Mouse (Mus musculus): ENCODE measurements around the gene Auts2. TPM values are rescaled to one million over a fixed set of nuclear protein-coding genes. Genes with fewer than 3 reads are reported as not detected.

The Auts2 gene
- polyA plus RNA-seq, 1 experiment from 2014 or later, result 30.4 TPM

DNA sequence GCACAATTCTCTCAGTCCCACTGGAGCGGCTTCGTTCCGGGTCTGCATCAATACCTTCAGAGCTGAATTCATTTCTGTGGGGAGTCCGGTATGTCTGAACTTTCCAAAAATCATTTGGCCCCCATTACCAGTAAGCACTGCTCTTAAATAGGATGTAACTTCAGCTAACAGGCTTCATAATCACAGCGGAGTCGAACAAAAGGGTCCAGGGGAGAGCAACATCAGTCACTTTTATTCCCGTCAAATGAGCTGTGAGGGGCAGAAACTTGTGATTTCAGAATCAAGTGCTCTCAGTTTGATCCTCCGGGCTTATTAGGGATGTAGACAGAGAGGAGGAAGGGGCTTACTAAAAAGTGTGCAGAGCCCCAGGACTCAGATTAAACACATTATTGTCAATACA lies 629.6 kb downstream of the Auts2 start:
- no peak overlapping the region for H3K4me2 ChIP-seq (ENCODE audit: low read length)
- H3K36me3 ChIP-seq (ENCODE audit: control insufficient read depth, insufficient read depth, low read length), result no peaks in the 10 kb centered on the region
- 84% methylated on average over 8 of the region's 8 CpGs for WGBS
- H3K9ac ChIP-seq (ENCODE audit: low read length), result no peak overlapping the region
- H3K4me1 ChIP-seq (replicated peaks; ENCODE audit: control insufficient read depth, insufficient read depth, low read length), result no peaks in the 10 kb centered on the region
- H3K27ac ChIP-seq (ENCODE audit: low read depth), result no peak overlapping the region
- H3K27me3 ChIP-seq (replicated peaks; ENCODE audit: control insufficient read depth, insufficient read depth, low read length), result no peaks in the 10 kb centered on the region
- H3K9me3 ChIP-seq (ENCODE audit: control insufficient read depth, low read length), result no peaks in the 10 kb centered on the region
- ATAC-seq (replicated peaks; ENCODE audit: low FRiP score, low TSS enrichment, low read depth) (no peak), DNase-seq (ENCODE audit: low spot score) (peak; percentile 33)
- no peak overlapping the region for H3K4me3 ChIP-seq (ENCODE audit: low read depth, low read length)

DNA sequence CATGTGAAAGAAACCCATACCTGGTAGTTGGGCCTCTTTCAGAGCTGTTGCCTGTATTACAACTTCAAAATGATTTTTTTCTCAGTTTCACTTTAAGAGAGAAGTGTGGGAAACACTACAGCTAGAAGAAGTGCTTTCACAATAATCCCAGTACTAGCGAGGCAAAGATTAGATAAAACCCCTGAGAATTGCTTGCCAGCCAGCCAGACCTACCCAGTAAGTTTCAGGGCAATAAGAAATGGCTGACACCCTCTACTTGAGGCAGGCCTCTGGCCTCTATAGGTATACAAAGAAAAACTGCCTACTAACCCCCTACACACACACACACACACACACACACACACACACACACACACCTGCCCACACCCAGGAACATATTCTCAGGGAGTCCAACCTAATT lies 630.2 kb downstream of the Auts2 start:
- ATAC-seq (replicated peaks; ENCODE audit: low FRiP score, low TSS enrichment, low read depth), result no peak
- no peak overlapping the region for H3K4me2 ChIP-seq (ENCODE audit: low read length)
- WGBS, result 63% methylated on average over 1 of the region's 1 CpGs

DNA sequence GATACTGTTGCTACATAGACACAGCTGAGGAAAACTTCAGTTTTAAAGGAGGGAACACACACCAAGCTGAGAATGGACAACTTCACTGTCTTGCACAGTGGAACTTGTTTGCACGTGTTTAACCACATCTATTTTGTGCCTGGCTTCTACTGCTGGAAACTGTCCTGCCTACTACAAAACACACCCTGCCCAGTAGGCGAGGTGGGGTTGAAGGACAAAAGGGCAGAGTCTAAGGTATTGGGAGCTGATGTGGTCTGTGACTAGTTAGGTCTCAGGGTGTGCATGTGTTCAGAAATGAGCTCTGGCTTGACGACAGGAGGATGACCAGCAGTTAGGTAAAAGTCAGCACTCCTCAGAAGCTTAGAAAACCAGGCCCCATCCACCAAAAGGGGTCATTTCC lies 636.8 kb downstream of the Auts2 start:
- WGBS, result 90% methylated on average over 3 of the region's 3 CpGs
- Histone ChIP-seq H3K9me3 (ENCODE audit: control insufficient read depth, low read length) (no peaks in the 10 kb centered on the region), H3K36me3 (ENCODE audit: control insufficient read depth, insufficient read depth, low read length) (no peaks in the 10 kb centered on the region), H3K27me3 (replicated peaks; ENCODE audit: control insufficient read depth, insufficient read depth, low read length) (no peaks in the 10 kb centered on the region), H3K27ac (ENCODE audit: low read depth) (no peak overlapping the region), H3K9ac (ENCODE audit: low read length) (no peak overlapping the region), H3K4me2 (ENCODE audit: low read length) (no peak overlapping the region), H3K4me1 (replicated peaks; ENCODE audit: control insufficient read depth, insufficient read depth, low read length) (no peaks in the 10 kb centered on the region), H3K4me3 (ENCODE audit: low read depth, low read length) (no peak overlapping the region)
- no peak for ATAC-seq (replicated peaks; ENCODE audit: low FRiP score, low TSS enrichment, low read depth)
- DNase-seq (ENCODE audit: low spot score), result no peak

More for the DNA sequence above, 630.2 kb downstream of the Auts2 start:
- Histone ChIP-seq H3K4me1 (replicated peaks; ENCODE audit: control insufficient read depth, insufficient read depth, low read length) (no peaks in the 10 kb centered on the region), H3K4me3 (ENCODE audit: low read depth, low read length) (no peak overlapping the region), H3K9ac (ENCODE audit: low read length) (no peak overlapping the region), H3K27me3 (replicated peaks; ENCODE audit: control insufficient read depth, insufficient read depth, low read length) (no peaks in the 10 kb centered on the region), H3K27ac (ENCODE audit: low read depth) (no peak overlapping the region), H3K9me3 (ENCODE audit: control insufficient read depth, low read length) (no peaks in the 10 kb centered on the region), H3K36me3 (ENCODE audit: control insufficient read depth, insufficient read depth, low read length) (no peaks in the 10 kb centered on the region)
- DNase-seq (ENCODE audit: low spot score), result peak; percentile 32

DNA sequence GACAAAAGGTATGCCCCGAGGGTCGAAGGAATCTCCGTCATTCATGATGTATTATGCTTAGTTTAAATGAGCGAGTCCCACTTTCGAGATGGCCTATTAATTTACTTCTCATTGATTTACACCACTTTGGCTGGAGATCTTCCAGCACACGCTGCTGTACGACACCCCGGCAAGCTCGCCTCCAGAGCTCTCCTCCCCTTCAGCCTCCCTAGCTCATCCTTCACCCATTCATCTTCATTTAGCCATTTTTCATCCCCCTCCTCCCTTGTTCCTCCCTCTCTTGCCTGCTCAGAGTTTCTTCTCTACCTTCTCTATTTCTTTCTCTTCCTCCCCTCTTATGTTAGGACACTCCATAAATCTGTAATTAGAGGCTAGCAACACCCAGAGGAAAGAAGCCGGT lies 638.7 kb downstream of the Auts2 start:
- Histone ChIP-seq H3K27ac (ENCODE audit: low read depth) (no peak overlapping the region), H3K9me3 (ENCODE audit: control insufficient read depth, low read length) (no peaks in the 10 kb centered on the region), H3K4me1 (replicated peaks; ENCODE audit: control insufficient read depth, insufficient read depth, low read length) (no peaks in the 10 kb centered on the region), H3K9ac (ENCODE audit: low read length) (no peak overlapping the region), H3K4me3 (ENCODE audit: low read depth, low read length) (no peak overlapping the region), H3K27me3 (replicated peaks; ENCODE audit: control insufficient read depth, insufficient read depth, low read length) (no peaks in the 10 kb centered on the region), H3K36me3 (ENCODE audit: control insufficient read depth, insufficient read depth, low read length) (no peaks in the 10 kb centered on the region), H3K4me2 (ENCODE audit: low read length) (no peak overlapping the region)
- ATAC-seq (replicated peaks; ENCODE audit: low FRiP score, low TSS enrichment, low read depth) (no peak), DNase-seq (ENCODE audit: low spot score) (no peak)
- 27% methylated on average over 10 of the region's 10 CpGs for WGBS

GRCm38 (mm10) chr5:131898048-131898638 lies 645.0 kb downstream of the Auts2 start:
- Histone ChIP-seq H3K27ac (ENCODE audit: low read depth) (peak overlapping the region; percentile 25), H3K27me3 (replicated peaks; ENCODE audit: control insufficient read depth, insufficient read depth, low read length) (no peaks in the 10 kb centered on the region), H3K4me1 (replicated peaks; ENCODE audit: control insufficient read depth, insufficient read depth, low read length) (0 out of 2 replicates have a peak, but pooled peaks cover 4% of the 10 kb centered on the region), H3K36me3 (ENCODE audit: control insufficient read depth, insufficient read depth, low read length) (no peaks in the 10 kb centered on the region), H3K4me3 (ENCODE audit: low read depth, low read length) (no peak overlapping the region), H3K9me3 (ENCODE audit: control insufficient read depth, low read length) (no peaks in the 10 kb centered on the region), H3K9ac (ENCODE audit: low read length) (no peak overlapping the region), H3K4me2 (ENCODE audit: low read length) (no peak overlapping the region)
- DNase-seq (ENCODE audit: low spot score) (peak; percentile 54), ATAC-seq (replicated peaks; ENCODE audit: low FRiP score, low TSS enrichment, low read depth) (peak; percentile 83)
- 64% methylated on average over 4 of the region's 4 CpGs for WGBS

DNA sequence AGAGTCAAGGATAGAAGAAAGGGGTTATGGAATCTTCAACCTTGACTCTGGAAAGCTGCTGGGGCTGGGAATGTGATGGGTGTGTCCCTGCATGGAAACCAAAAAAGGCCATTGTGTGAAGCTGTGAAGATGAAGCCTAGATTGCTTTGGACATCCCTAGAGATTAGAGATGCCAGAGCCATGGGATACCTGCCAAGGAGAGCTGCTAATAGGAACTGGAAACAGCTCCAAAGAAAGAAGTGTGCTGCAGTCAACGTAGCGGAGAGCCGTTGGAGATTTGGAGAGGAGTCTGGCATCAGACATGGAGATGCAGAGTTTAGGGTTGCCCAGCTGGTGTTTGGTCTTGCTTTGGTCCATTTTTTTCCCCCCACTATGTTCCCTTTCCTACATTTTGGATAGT lies 656.5 kb downstream of the Auts2 start:
- no peak overlapping the region for H3K9ac ChIP-seq (ENCODE audit: low read length)
- H3K27ac ChIP-seq (ENCODE audit: low read depth), result no peak overlapping the region
- H3K4me2 ChIP-seq (ENCODE audit: low read length), result no peak overlapping the region
- DNase-seq (ENCODE audit: low spot score) (no peak), ATAC-seq (replicated peaks; ENCODE audit: low FRiP score, low TSS enrichment, low read depth) (no peak)
- no peaks in the 10 kb centered on the region for H3K9me3 ChIP-seq (ENCODE audit: control insufficient read depth, low read length)
- 90% methylated on average over 3 of the region's 3 CpGs for WGBS
- H3K4me1 ChIP-seq (replicated peaks; ENCODE audit: control insufficient read depth, insufficient read depth, low read length), result no peaks in the 10 kb centered on the region
- H3K36me3 ChIP-seq (ENCODE audit: control insufficient read depth, insufficient read depth, low read length), result no peaks in the 10 kb centered on the region
- no peaks in the 10 kb centered on the region for H3K27me3 ChIP-seq (replicated peaks; ENCODE audit: control insufficient read depth, insufficient read depth, low read length)
- no peak overlapping the region for H3K4me3 ChIP-seq (ENCODE audit: low read depth, low read length)

- no peaks in the 10 kb centered on the region for H3K27me3 ChIP-seq (replicated peaks; ENCODE audit: control insufficient read depth, insufficient read depth, low read length)
Observed at GRCm38 (mm10) chr5:131876569-131876968, 666.6 kb downstream of the Auts2 start.

GRCm38 (mm10) chr5:131875976-131876375 lies 667.2 kb downstream of the Auts2 start:
- no peak overlapping the region for H3K4me2 ChIP-seq (ENCODE audit: low read length)
- no peaks in the 10 kb centered on the region for H3K36me3 ChIP-seq (ENCODE audit: control insufficient read depth, insufficient read depth, low read length)
- no peaks in the 10 kb centered on the region for H3K4me1 ChIP-seq (replicated peaks; ENCODE audit: control insufficient read depth, insufficient read depth, low read length)
- DNase-seq (ENCODE audit: low spot score) (no peak), ATAC-seq (replicated peaks; ENCODE audit: low FRiP score, low TSS enrichment, low read depth) (no peak)
- H3K27me3 ChIP-seq (replicated peaks; ENCODE audit: control insufficient read depth, insufficient read depth, low read length), result no peaks in the 10 kb centered on the region
- no peak overlapping the region for H3K9ac ChIP-seq (ENCODE audit: low read length)
- no peak overlapping the region for H3K27ac ChIP-seq (ENCODE audit: low read depth)
- H3K4me3 ChIP-seq (ENCODE audit: low read depth, low read length), result no peak overlapping the region
- no peaks in the 10 kb centered on the region for H3K9me3 ChIP-seq (ENCODE audit: control insufficient read depth, low read length)
- WGBS, result 74% methylated on average over 4 of the region's 4 CpGs

More at GRCm38 (mm10) chr5:131876569-131876968, 666.6 kb downstream of the Auts2 start:
- DNase-seq (ENCODE audit: low spot score) (no peak), ATAC-seq (replicated peaks; ENCODE audit: low FRiP score, low TSS enrichment, low read depth) (no peak)
- Histone ChIP-seq H3K36me3 (ENCODE audit: control insufficient read depth, insufficient read depth, low read length) (no peaks in the 10 kb centered on the region), H3K4me1 (replicated peaks; ENCODE audit: control insufficient read depth, insufficient read depth, low read length) (no peaks in the 10 kb centered on the region), H3K27ac (ENCODE audit: low read depth) (no peak overlapping the region), H3K9me3 (ENCODE audit: control insufficient read depth, low read length) (no peaks in the 10 kb centered on the region), H3K4me3 (ENCODE audit: low read depth, low read length) (no peak overlapping the region), H3K4me2 (ENCODE audit: low read length) (no peak overlapping the region), H3K9ac (ENCODE audit: low read length) (no peak overlapping the region)

DNA sequence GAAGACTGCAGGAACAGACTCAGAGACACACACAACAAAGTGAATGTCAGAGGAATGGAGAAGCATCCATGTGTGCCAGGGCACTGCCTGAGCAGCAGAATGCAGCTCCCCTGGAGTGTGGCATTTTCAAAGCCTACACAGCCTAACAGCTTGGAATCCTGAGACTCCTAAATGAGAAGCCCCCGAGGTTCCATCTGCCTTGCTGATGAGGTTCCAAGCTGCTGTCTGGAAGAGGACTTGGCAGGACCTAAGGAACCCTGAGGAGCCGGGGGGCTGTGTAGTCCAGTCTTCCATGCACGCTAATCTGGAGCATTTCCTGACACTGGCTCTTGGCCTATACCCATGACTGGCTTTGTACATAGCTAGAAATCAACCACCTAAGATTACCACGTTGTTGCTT lies 670.0 kb downstream of the Auts2 start:
- 89% methylated on average over 4 of the region's 4 CpGs for WGBS
- no peak overlapping the region for H3K4me2 ChIP-seq (ENCODE audit: low read length)
- H3K36me3 ChIP-seq (ENCODE audit: control insufficient read depth, insufficient read depth, low read length), result no peaks in the 10 kb centered on the region
- H3K4me1 ChIP-seq (replicated peaks; ENCODE audit: control insufficient read depth, insufficient read depth, low read length), result no peaks in the 10 kb centered on the region
- ATAC-seq (replicated peaks; ENCODE audit: low FRiP score, low TSS enrichment, low read depth) (no peak), DNase-seq (ENCODE audit: low spot score) (no peak)
- no peak overlapping the region for H3K4me3 ChIP-seq (ENCODE audit: low read depth, low read length)
- H3K9me3 ChIP-seq (ENCODE audit: control insufficient read depth, low read length), result no peaks in the 10 kb centered on the region
- H3K9ac ChIP-seq (ENCODE audit: low read length), result no peak overlapping the region
- H3K27ac ChIP-seq (ENCODE audit: low read depth), result no peak overlapping the region
- H3K27me3 ChIP-seq (replicated peaks; ENCODE audit: control insufficient read depth, insufficient read depth, low read length), result no peaks in the 10 kb centered on the region
